Mouse (Mus musculus) CH12.LX (cell line): ENCODE measurements around the gene Tdp1.
A peak's percentile ranks its signal among the peaks of the same experiment; 100 is the strongest.

Experiments
- BHLHE40 ChIP-seq: IDR thresholded peaks from 2 replicates; pipeline ENCODE4 v1.6.1; 2011; ENCODE audit warnings: mild to moderate bottlenecking, low read depth, low read length, improper control_type of control experiment
- CTCF ChIP-seq, 2 experiments: IDR thresholded peaks in 1 of 2; conservative IDR thresholded peaks in 1 of 2; 2 replicates each; pipeline ENCODE4 v1.5.1; 2011 to 2012; ENCODE audit warnings: low read depth in 2 of 2, low read length in 2 of 2, improper control_type of control experiment in 1 of 2, inconsistent platforms in 1 of 2, mild to moderate bottlenecking in 1 of 2, moderate library complexity in 1 of 2
- ELF1 ChIP-seq: IDR thresholded peaks from 2 replicates; pipeline ENCODE4 v1.6.1; 2014; ENCODE audit warnings: low read depth, mild to moderate bottlenecking, inconsistent platforms, low read length, improper control_type of control experiment
- IRF4 ChIP-seq: IDR thresholded peaks from 2 replicates; pipeline ENCODE4 v1.6.1; 2014; ENCODE audit warnings: low read depth, mild to moderate bottlenecking, inconsistent platforms, low read length, improper control_type of control experiment
- MAZ ChIP-seq: IDR thresholded peaks from 2 replicates; pipeline ENCODE4 v1.6.1; 2012; ENCODE audit warnings: low read depth, mild to moderate bottlenecking, inconsistent platforms, low read length, improper control_type of control experiment, moderate library complexity
- MEF2A ChIP-seq: IDR thresholded peaks from 2 replicates; pipeline ENCODE4 v1.6.1; 2014; ENCODE audit warnings: low read depth, mild to moderate bottlenecking, inconsistent platforms, low read length, improper control_type of control experiment, borderline replicate concordance
- POLR2A ChIP-seq: IDR thresholded peaks from 2 replicates; pipeline ENCODE4 v1.6.1; 2011; ENCODE audit warnings: low read depth, mild to moderate bottlenecking, improper control_type of control experiment, low read length
- TBP ChIP-seq: conservative IDR thresholded peaks from 2 replicates; pipeline ENCODE4 v1.6.1; 2011; ENCODE audit warnings: low read depth, low read length, improper control_type of control experiment
- ZMIZ1 ChIP-seq: IDR thresholded peaks from 2 replicates; pipeline ENCODE4 v1.6.1; 2012; ENCODE audit warnings: low read depth, mild to moderate bottlenecking, inconsistent platforms, low read length, improper control_type of control experiment

GRCm38 (mm10) chr12:99986797-99987196 is 102.5 kb downstream of the Tdp1 start:
- TF ChIP-seq CTCF (conservative IDR thresholded peaks at IDR 0.05 in 1 of 2, IDR thresholded peaks at IDR 0.05 in 1 of 2; ENCODE audit: low read depth in 2 of 2, low read length in 2 of 2) (no peak), POLR2A (no peak), ELF1 (peak; percentile 15; the same call in 1 of the 2 replicates), ZMIZ1 (no peak), TBP (no peak), IRF4 (peak; percentile 95), MAZ (no peak), MEF2A (no peak), BHLHE40 (peak; percentile 74)
